Mouse (Mus musculus): ENCODE data around the gene Kcnh2.

Gene Kcnh2

DNA sequence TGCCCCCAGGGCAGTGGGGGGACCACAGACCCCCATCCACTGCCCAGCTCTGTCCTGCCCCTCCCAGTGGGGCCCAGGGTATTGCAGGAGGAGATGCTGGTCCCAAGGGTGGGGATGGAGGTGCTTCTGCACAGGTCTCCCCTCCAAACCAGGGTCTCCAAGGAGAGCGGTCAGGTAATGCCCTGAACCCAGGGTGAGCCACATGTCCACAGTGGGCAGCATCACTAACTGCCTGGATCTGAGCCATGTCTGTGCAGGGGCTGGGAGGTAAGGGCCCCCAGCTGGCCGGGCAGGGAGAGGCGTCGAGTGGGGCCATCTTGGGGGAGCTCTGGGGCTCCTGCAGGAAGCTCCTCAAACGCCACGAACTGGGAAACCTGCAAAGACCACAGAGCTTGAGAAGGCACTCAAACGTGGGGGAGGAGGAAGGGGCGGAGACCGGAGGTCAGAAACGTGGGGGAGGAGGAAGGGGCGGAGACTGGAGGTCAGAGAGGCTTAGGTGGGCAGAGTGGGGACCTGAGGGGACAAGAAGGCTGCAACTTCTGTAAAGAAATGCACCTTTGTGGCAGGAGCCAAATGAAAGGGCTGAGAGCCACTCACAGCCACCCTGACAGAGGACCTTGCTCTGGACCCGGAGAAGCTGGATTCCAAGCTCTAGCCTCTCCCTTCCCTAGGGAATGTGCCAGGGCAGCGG is 31.5 kb downstream of the Kcnh2 start:
- H3K9me3 ChIP-seq (ENCODE audit: low read length): no peaks in the 10 kb centered on the region
- H3K36me3 ChIP-seq (ENCODE audit: insufficient read depth, low read length): peaks cover 10% of the 10 kb centered on the region; the same call in 1 of the 2 replicates
- peak overlapping the region; percentile 77 for H3K4me3 ChIP-seq (replicated peaks; ENCODE audit: low read length)
- TF ChIP-seq CTCF (conservative IDR thresholded peaks at IDR 0.05; ENCODE audit: low read length) (no peak), POU5F1 (IDR thresholded peaks at IDR 0.05; ENCODE audit: borderline replicate concordance, low read length) (no peak), NANOG (IDR thresholded peaks at IDR 0.05; ENCODE audit: borderline replicate concordance, low read length) (no peak)
- peaks cover 51% of the 10 kb centered on the region for H3K4me1 ChIP-seq (replicated peaks; ENCODE audit: low read depth, low read length)
- H3K27me3 ChIP-seq (ENCODE audit: insufficient read depth, low read length): peaks cover 27% of the 10 kb centered on the region

DNA sequence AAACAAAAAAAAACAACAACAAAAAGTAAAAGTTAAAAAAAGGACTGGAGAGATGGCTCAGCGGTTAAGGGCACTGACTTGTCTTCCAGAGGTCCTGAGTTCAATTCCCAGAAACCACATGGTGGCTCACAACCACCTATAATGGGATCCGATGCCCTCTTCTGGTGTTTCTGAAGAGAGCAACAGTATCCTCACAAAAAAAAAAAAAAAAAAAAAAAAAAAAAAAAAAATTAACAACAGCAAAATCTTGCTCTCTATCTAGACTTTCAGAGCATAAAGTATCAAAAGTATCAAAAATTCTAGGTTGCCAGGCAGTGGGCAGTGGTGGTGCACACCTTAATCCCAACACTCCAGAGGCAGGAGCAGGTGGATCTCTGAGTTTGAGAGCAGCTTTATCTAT is 42.2 kb downstream of the Kcnh2 start:
- no peaks in the 10 kb centered on the region for H3K4me1 ChIP-seq (replicated peaks; ENCODE audit: low read depth, low read length)
- peaks cover 9% of the 10 kb centered on the region; the same call in 1 of the 2 replicates for H3K27me3 ChIP-seq (ENCODE audit: insufficient read depth, low read length)
- H3K4me3 ChIP-seq (replicated peaks; ENCODE audit: low read length): no peak overlapping the region
- no peaks in the 10 kb centered on the region for H3K36me3 ChIP-seq (ENCODE audit: insufficient read depth, low read length)
- TF ChIP-seq NANOG (IDR thresholded peaks at IDR 0.05; ENCODE audit: borderline replicate concordance, low read length): no peak
- TF ChIP-seq CTCF (conservative IDR thresholded peaks at IDR 0.05; ENCODE audit: low read length): no peak
- TF ChIP-seq POU5F1 (IDR thresholded peaks at IDR 0.05; ENCODE audit: borderline replicate concordance, low read length): no peak
- peaks cover 4% of the 10 kb centered on the region for H3K9me3 ChIP-seq (ENCODE audit: low read length)

DNA sequence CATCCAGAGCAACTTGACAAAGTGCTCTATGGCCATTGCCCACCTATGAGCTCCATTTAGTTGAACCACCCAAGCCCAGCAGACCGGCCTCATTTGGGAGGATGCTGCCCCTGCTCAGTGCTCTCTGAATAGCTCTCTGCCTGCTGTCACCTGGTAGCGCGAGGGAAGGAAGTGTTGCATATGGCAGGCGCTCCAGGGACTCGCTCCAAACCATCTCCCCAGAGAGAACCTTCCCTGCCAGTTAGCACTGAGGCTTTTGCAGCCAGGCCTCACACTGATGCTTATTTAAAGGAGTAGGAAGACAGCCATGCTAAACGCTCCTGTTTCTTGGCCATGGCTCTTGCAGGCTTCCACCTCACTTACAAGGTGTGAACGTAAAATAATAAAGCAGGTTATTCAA is 42.8 kb downstream of the Kcnh2 start:
- H3K4me1 ChIP-seq (replicated peaks; ENCODE audit: low read depth, low read length): no peaks in the 10 kb centered on the region
- H3K36me3 ChIP-seq (ENCODE audit: insufficient read depth, low read length): no peaks in the 10 kb centered on the region
- H3K4me3 ChIP-seq (replicated peaks; ENCODE audit: low read length): no peak overlapping the region
- TF ChIP-seq CTCF (conservative IDR thresholded peaks at IDR 0.05; ENCODE audit: low read length): no peak
- TF ChIP-seq POU5F1 (IDR thresholded peaks at IDR 0.05; ENCODE audit: borderline replicate concordance, low read length): no peak
- no peak for TF ChIP-seq NANOG (IDR thresholded peaks at IDR 0.05; ENCODE audit: borderline replicate concordance, low read length)
- H3K27me3 ChIP-seq (ENCODE audit: insufficient read depth, low read length): peaks cover 5% of the 10 kb centered on the region; the same call in 1 of the 2 replicates
- H3K9me3 ChIP-seq (ENCODE audit: low read length): no peaks in the 10 kb centered on the region

DNA sequence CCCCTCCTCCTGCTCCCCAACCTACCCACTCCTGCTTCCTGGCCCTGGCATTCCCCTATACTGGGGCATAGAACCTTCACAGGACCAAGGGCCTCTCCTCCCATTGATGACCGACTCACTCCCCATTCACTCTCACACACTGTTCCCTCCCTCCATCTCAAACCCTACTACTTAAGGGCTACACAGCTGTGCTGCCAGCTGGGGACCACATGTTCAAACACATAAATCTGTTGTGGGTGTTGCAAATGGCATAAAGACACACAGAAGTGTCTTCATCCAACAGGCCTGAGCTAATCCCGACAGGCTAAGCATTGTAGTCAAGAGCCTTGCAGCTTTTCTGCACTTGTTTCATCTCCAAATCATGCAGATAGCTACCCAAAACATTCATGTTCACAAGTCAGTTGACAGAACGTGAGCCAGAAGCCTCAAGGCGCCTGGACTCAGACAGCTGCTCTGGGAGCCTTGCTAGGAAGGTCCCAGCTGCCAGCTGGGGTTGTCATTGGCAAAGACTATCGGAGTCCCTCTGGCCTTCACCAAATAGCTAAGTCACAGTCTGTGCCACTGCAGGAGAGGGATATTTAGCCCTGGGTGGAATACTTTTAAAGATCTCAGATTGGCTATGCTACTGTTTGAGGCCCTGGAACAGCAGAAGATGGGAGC is 44.2 kb downstream of the Kcnh2 start:
- TF ChIP-seq NANOG (IDR thresholded peaks at IDR 0.05; ENCODE audit: borderline replicate concordance, low read length) (no peak), CTCF (conservative IDR thresholded peaks at IDR 0.05; ENCODE audit: low read length) (no peak), POU5F1 (IDR thresholded peaks at IDR 0.05; ENCODE audit: borderline replicate concordance, low read length) (no peak)
- no peaks in the 10 kb centered on the region for H3K9me3 ChIP-seq (ENCODE audit: low read length)

DNA sequence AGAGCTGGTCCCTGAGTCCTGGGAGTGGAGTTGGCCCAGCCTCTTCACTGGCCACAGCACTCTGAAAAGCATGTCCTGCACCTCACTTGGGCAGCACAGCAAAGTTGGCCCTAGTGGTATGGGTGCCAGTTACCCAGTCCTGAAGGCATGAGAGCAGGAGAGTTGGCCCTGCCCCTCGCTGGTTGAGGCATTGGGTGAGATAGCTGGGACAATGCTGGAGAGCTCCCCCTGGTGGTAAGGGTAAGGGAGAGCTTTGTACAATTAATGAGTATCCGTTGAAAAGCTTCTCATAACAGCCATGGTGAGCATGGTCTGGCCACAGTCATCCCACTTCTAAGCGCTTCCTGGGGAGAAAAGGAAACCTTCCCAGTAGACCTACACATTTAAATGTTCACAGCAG is 48.2 kb downstream of the Kcnh2 start:
- H3K9me3 ChIP-seq (ENCODE audit: low read length): no peaks in the 10 kb centered on the region
- no peaks in the 10 kb centered on the region for H3K4me1 ChIP-seq (replicated peaks; ENCODE audit: low read depth, low read length)
- no peaks in the 10 kb centered on the region for H3K36me3 ChIP-seq (ENCODE audit: insufficient read depth, low read length)
- no peak overlapping the region for H3K4me3 ChIP-seq (replicated peaks; ENCODE audit: low read length)
- no peaks in the 10 kb centered on the region; the same call in 1 of the 2 replicates for H3K27me3 ChIP-seq (ENCODE audit: insufficient read depth, low read length)
- TF ChIP-seq NANOG (IDR thresholded peaks at IDR 0.05; ENCODE audit: borderline replicate concordance, low read length): no peak
- peak; percentile 38 for TF ChIP-seq CTCF (conservative IDR thresholded peaks at IDR 0.05; ENCODE audit: low read length)

More for the DNA sequence above, 44.2 kb downstream of the Kcnh2 start:
- no peaks in the 10 kb centered on the region for H3K4me1 ChIP-seq (replicated peaks; ENCODE audit: low read depth, low read length)
- no peaks in the 10 kb centered on the region for H3K36me3 ChIP-seq (ENCODE audit: insufficient read depth, low read length)
- H3K27me3 ChIP-seq (ENCODE audit: insufficient read depth, low read length): peaks cover 5% of the 10 kb centered on the region; the same call in 1 of the 2 replicates
- H3K4me3 ChIP-seq (replicated peaks; ENCODE audit: low read length): no peak overlapping the region

DNA sequence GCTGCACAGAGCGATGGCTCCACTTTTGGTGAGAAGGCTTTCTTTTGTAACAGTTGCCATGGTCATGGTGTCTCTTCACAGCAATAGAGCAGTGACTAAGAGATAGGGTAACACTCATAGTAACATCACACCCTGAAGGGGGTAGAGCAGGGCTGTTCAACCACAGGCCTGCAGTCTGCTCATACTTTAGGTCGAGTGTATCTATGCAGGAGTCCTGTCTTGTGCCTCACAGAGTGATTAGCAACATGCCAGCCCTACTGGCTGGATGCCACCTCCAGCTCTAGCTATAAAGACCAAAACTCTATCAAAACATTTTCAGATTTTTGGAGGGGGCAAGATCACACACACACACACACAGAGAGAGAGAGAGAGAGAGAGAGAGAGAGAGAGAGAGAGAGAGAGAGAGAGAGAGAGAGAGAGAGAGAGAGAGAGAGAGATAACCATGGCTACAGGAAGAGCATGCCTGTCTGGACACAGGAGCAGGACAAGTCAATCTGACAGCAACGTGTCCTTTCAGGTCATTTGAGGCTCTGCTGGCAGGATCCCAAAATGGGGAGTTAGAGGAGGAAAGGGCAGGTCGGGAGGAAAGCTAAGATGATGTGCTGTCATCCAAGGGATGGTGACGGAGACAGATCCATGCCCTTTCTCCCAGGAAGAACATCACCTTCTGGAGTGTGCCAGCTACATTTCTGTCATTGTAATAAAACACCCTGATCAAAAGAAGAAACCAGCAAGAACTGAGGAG is 51.4 kb downstream of the Kcnh2 start:
- no peak overlapping the region for H3K4me3 ChIP-seq (replicated peaks; ENCODE audit: low read length)
- H3K9me3 ChIP-seq (ENCODE audit: low read length): peaks cover 2% of the 10 kb centered on the region
- H3K4me1 ChIP-seq (replicated peaks; ENCODE audit: low read depth, low read length): no peaks in the 10 kb centered on the region
- H3K36me3 ChIP-seq (ENCODE audit: insufficient read depth, low read length): no peaks in the 10 kb centered on the region
- TF ChIP-seq POU5F1 (IDR thresholded peaks at IDR 0.05; ENCODE audit: borderline replicate concordance, low read length) (no peak), CTCF (conservative IDR thresholded peaks at IDR 0.05; ENCODE audit: low read length) (no peak), NANOG (IDR thresholded peaks at IDR 0.05; ENCODE audit: borderline replicate concordance, low read length) (no peak)
- peaks cover 4% of the 10 kb centered on the region; the same call in 1 of the 2 replicates for H3K27me3 ChIP-seq (ENCODE audit: insufficient read depth, low read length)

DNA sequence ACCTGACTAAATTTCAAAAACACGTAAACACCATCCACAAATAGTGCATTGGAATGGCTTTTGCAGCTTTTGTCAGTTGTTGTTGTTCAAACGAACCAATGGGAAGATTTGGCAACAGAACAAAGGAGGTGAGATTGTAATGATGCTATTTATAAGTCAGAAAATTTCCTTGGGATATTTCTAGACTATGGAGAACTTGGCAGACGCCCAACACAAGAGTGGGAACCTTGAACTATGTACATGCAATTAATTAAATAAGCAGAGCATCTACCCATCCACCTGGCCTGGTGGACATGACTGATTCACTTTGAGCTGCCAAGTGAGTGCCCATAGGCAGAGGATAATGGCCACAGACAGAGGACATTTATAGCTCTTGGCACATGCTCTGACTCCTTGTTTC is 59.5 kb downstream of the Kcnh2 start:
- no peak overlapping the region for H3K4me3 ChIP-seq (replicated peaks; ENCODE audit: low read length)
- no peaks in the 10 kb centered on the region for H3K4me1 ChIP-seq (replicated peaks; ENCODE audit: low read depth, low read length)
- TF ChIP-seq NANOG (IDR thresholded peaks at IDR 0.05; ENCODE audit: borderline replicate concordance, low read length) (no peak), POU5F1 (IDR thresholded peaks at IDR 0.05; ENCODE audit: borderline replicate concordance, low read length) (no peak), CTCF (conservative IDR thresholded peaks at IDR 0.05; ENCODE audit: low read length) (no peak)
- H3K27me3 ChIP-seq (ENCODE audit: insufficient read depth, low read length): no peaks in the 10 kb centered on the region
- H3K36me3 ChIP-seq (ENCODE audit: insufficient read depth, low read length): no peaks in the 10 kb centered on the region
- H3K9me3 ChIP-seq (ENCODE audit: low read length): peaks cover 16% of the 10 kb centered on the region

Measured in E14TG2a.4 (cell line).